Mouse (Mus musculus): ENCODE results near the gene Oard1.

The Oard1 gene

GRCm38 (mm10) chr17:48408526-48409291 is 1.1 kb upstream of the Oard1 start:
- peak; percentile 69 for DNase-seq (ENCODE audit: low read depth, low spot score)

GRCm38 (mm10) chr17:48410299-48410785 is 528 bp downstream of the Oard1 start:
- DNase-seq (ENCODE audit: low read depth, low spot score), result peak; percentile 81

GRCm38 (mm10) chr17:48411241-48411640 is 1.4 kb downstream of the Oard1 start:
- no peak for DNase-seq (ENCODE audit: low read depth, low spot score)

- DNase-seq (ENCODE audit: low read depth, low spot score), result no peak
Observed at GRCm38 (mm10) chr17:48416011-48416410, 6.2 kb downstream of the Oard1 start.

- peak; percentile 94 for DNase-seq (ENCODE audit: low read depth, low spot score)
Observed at GRCm38 (mm10) chr17:48416425-48417195, 6.8 kb downstream of the Oard1 start.

- DNase-seq (ENCODE audit: low read depth, low spot score), result no peak
Observed at GRCm38 (mm10) chr17:48417521-48417920, 7.7 kb downstream of the Oard1 start.

GRCm38 (mm10) chr17:48418174-48418573 is 8.4 kb downstream of the Oard1 start:
- DNase-seq (ENCODE audit: low read depth, low spot score), result no peak

GRCm38 (mm10) chr17:48418781-48419180 is 9.0 kb downstream of the Oard1 start:
- no peak for DNase-seq (ENCODE audit: low read depth, low spot score)

GRCm38 (mm10) chr17:48419571-48419970 is 9.8 kb downstream of the Oard1 start:
- DNase-seq (ENCODE audit: low read depth, low spot score), result no peak

GRCm38 (mm10) chr17:48424237-48424636 is 14.4 kb downstream of the Oard1 start:
- no peak for DNase-seq (ENCODE audit: low read depth, low spot score)

- DNase-seq (ENCODE audit: low read depth, low spot score), result peak; percentile 36
Observed at GRCm38 (mm10) chr17:48425823-48426612, 16.2 kb downstream of the Oard1 start.

- DNase-seq (ENCODE audit: low read depth, low spot score), result peak; percentile 73
Observed at GRCm38 (mm10) chr17:48426991-48427750, 17.4 kb downstream of the Oard1 start.

- DNase-seq (ENCODE audit: low read depth, low spot score), result no peak
Observed at GRCm38 (mm10) chr17:48427852-48428530, 18.2 kb downstream of the Oard1 start.

- DNase-seq (ENCODE audit: low read depth, low spot score), result no peak
Observed at GRCm38 (mm10) chr17:48430394-48430793, 20.6 kb downstream of the Oard1 start.

- no peak for DNase-seq (ENCODE audit: low read depth, low spot score)
Observed at GRCm38 (mm10) chr17:48431054-48431453, 21.2 kb downstream of the Oard1 start.

- peak; percentile 60 for DNase-seq (ENCODE audit: low read depth, low spot score)
Observed at GRCm38 (mm10) chr17:48432158-48432980, 22.6 kb downstream of the Oard1 start, which contains the start of gene Apobec2. TSS of gene Apobec2 (minus strand) at chr17:48432930.

GRCm38 (mm10) chr17:48433006-48433655 is 23.3 kb downstream of the Oard1 start:
- DNase-seq (ENCODE audit: low read depth, low spot score), result peak; percentile 60

GRCm38 (mm10) chr17:48433689-48434330 is 24.0 kb downstream of the Oard1 start:
- peak; percentile 90 for DNase-seq (ENCODE audit: low read depth, low spot score)
